Mouse (Mus musculus) liver, postnatal 0 days (tissue): ENCODE results near the gene Il1rapl1. TPM values are rescaled to one million over a fixed set of nuclear protein-coding genes. Genes with fewer than 3 reads are reported as not detected.

ENCODE experiments used
- ATAC-seq: fragments of 200-750 bp; cut with Nextera tagmentation; 2 replicates; pipeline ENCODE4 v1.8.0; 2017; ENCODE audit warnings: mild to moderate bottlenecking, moderate library complexity
- DNase-seq: peaks from one replicate; pipeline ENCODE4 v3.0.0-alpha.2; 2016
- H3K27ac ChIP-seq: fragments of 300-500 bp; sonication (generic); 2 replicates; pipeline ENCODE4 v1.5.1; 2014; ENCODE audit warnings: antibody characterized with exemption, moderate library complexity, mild to moderate bottlenecking, low read depth
- H3K27me3 ChIP-seq: fragments of 300-500 bp; sonication (generic); 2 replicates; pipeline ENCODE4 v1.6.1; 2014; ENCODE audit warnings: low read length, control low read depth, mixed read lengths; ENCODE audit not compliant: insufficient read depth
- H3K36me3 ChIP-seq: fragments of 300-500 bp; sonication (generic); replicated peaks from 2 replicates; pipeline ENCODE4 v1.6.1; 2014; ENCODE audit warnings: mild to moderate bottlenecking, control low read depth, low read length, moderate library complexity, mixed read lengths; ENCODE audit not compliant: insufficient read depth
- H3K4me1 ChIP-seq: fragments of 300-500 bp; sonication (generic); 2 replicates; pipeline ENCODE4 v1.6.1; 2014; ENCODE audit warnings: antibody characterized with exemption, mild to moderate bottlenecking, control low read depth; ENCODE audit not compliant: insufficient read depth
- H3K4me2 ChIP-seq: fragments of 300-500 bp; sonication (generic); 2 replicates; pipeline ENCODE4 v1.6.1; 2014; ENCODE audit warnings: low read depth, mild to moderate bottlenecking, low read length, moderate library complexity, mixed read lengths
- H3K4me3 ChIP-seq: fragments of 300-500 bp; sonication (generic); 2 replicates; pipeline ENCODE4 v1.5.1; 2014; ENCODE audit warnings: low read depth, low read length
- H3K9ac ChIP-seq: fragments of 300-500 bp; sonication (generic); replicated peaks from 2 replicates; pipeline ENCODE4 v1.6.1; 2014; ENCODE audit warnings: mild to moderate bottlenecking, moderate library complexity
- H3K9me3 ChIP-seq: fragments of 300-500 bp; sonication (generic); 2 replicates; pipeline ENCODE4 v1.6.1; 2016; ENCODE audit warnings: mild to moderate bottlenecking, control low read depth, low read length, mixed read lengths
- CTCF ChIP-seq: sonication (generic); IDR thresholded peaks from 2 replicates; pipeline ENCODE4 v1.5.1; 2016; ENCODE audit warnings: antibody characterized with exemption, low read depth
- EP300 ChIP-seq: IDR thresholded peaks from 2 replicates; pipeline ENCODE4 v1.6.1; 2016; ENCODE audit warnings: antibody characterized with exemption, low read depth, mild to moderate bottlenecking
- WGBS: fragments of 180-500 bp; shearing (Covaris S2); extraction: QIAGEN DNeasy Blood & Tissue Kit; methylation state at CpG from one replicate; pipeline ENCODE4 v1.1.7; 2014; ENCODE audit not compliant: insufficient replicate concordance; 5-methylcytosine and 5-hydroxymethylcytosine counted together
- polyA plus RNA-seq: library from polyadenylated mRNA; unstranded; fragments of >200 nt; fragmentation: Nextera tagmentation; extraction: Ambion mirVana; gene quantifications from 2 replicates; pipeline ENCODE4 v1.2.1, GENCODE M21; 2015

The Il1rapl1 gene
- polyA plus RNA-seq, 1 experiment from 2014 or later, result not detected

DNA sequence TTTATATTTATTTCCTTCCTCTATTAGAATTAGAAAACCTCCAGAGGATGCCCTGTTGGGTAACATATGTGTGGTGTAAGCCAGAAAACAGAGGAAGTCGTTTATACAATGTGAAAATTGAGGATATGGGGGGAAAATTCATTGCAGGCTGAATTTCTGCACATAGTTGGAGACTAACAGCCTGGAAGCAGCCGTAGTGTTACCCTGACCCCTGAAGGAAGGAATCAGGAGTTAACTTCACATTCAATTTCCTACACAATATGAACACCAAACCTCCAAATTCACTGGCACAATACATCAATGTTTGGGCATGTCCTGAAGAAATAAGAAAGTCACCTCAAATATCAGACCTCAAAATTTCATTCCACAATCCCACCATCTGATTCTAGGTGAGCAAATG is 3.2 kb downstream of the Il1rapl1 start:
- no peak overlapping the region for H3K27ac ChIP-seq
- DNase-seq (no peak), ATAC-seq (no peak)
- no peak overlapping the region for H3K4me3 ChIP-seq
- H3K27me3 ChIP-seq, result no peaks in the 10 kb centered on the region
- no peak for TF ChIP-seq EP300
- no peak for TF ChIP-seq CTCF
- no peaks in the 10 kb centered on the region for H3K36me3 ChIP-seq
- no peaks in the 10 kb centered on the region for H3K4me1 ChIP-seq
- no peak overlapping the region for H3K9ac ChIP-seq
- no peak overlapping the region for H3K4me2 ChIP-seq
- no peaks in the 10 kb centered on the region for H3K9me3 ChIP-seq
- 25% methylated on average over 2 of the region's 2 CpGs for WGBS

- TF ChIP-seq EP300 (no peak), CTCF (no peak)
- H3K27ac ChIP-seq, result no peak overlapping the region
- no peak overlapping the region for H3K9ac ChIP-seq
- no peak overlapping the region for H3K4me2 ChIP-seq
- ATAC-seq (no peak), DNase-seq (no peak)
- H3K4me1 ChIP-seq, result no peaks in the 10 kb centered on the region
- no peaks in the 10 kb centered on the region for H3K36me3 ChIP-seq
- H3K9me3 ChIP-seq, result no peaks in the 10 kb centered on the region
- 70% methylated on average over 2 of the region's 2 CpGs for WGBS
- H3K4me3 ChIP-seq, result no peak overlapping the region
- H3K27me3 ChIP-seq, result no peaks in the 10 kb centered on the region
These were observed 5.7 kb downstream of the Il1rapl1 start for GRCm38 (mm10) chrX:88109733-88110132.

- no peak for ATAC-seq
- Histone ChIP-seq H3K36me3 (no peaks in the 10 kb centered on the region), H3K4me2 (no peak overlapping the region), H3K4me3 (no peak overlapping the region), H3K9me3 (no peaks in the 10 kb centered on the region), H3K4me1 (no peaks in the 10 kb centered on the region), H3K27ac (no peak overlapping the region), H3K9ac (no peak overlapping the region), H3K27me3 (no peaks in the 10 kb centered on the region)
- no peak for DNase-seq
- no peak for TF ChIP-seq CTCF
- TF ChIP-seq EP300, result no peak
These were observed 21.4 kb downstream of the Il1rapl1 start for GRCm38 (mm10) chrX:88093936-88094569.

DNA sequence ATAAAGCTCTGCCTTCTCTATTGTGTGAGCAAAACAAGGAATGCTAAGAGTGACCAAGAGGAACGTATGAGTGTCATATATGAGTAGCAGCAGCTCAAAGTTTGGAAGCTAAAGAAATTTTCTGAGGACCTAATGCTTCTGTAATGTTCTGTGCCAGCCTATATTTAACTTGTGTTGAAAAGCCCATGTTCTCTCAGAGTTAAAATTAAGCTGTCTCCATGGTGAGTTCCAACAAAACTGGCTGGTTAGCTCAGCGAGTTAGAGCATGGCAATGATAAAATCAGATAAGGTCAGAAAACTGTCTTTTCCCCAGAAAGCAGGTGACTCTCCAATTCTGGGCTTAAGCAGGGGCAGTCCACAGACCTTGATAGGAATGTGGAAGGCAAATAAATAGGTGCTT is 25.6 kb downstream of the Il1rapl1 start:
- WGBS, result 57% methylated on average over 2 of the region's 2 CpGs
- DNase-seq (no peak), ATAC-seq (no peak)
- Histone ChIP-seq H3K4me1 (no peaks in the 10 kb centered on the region), H3K36me3 (no peaks in the 10 kb centered on the region), H3K27ac (no peak overlapping the region), H3K9ac (no peak overlapping the region), H3K27me3 (no peaks in the 10 kb centered on the region), H3K4me3 (no peak overlapping the region), H3K9me3 (no peaks in the 10 kb centered on the region), H3K4me2 (no peak overlapping the region)
- TF ChIP-seq CTCF (no peak), EP300 (no peak)

DNA sequence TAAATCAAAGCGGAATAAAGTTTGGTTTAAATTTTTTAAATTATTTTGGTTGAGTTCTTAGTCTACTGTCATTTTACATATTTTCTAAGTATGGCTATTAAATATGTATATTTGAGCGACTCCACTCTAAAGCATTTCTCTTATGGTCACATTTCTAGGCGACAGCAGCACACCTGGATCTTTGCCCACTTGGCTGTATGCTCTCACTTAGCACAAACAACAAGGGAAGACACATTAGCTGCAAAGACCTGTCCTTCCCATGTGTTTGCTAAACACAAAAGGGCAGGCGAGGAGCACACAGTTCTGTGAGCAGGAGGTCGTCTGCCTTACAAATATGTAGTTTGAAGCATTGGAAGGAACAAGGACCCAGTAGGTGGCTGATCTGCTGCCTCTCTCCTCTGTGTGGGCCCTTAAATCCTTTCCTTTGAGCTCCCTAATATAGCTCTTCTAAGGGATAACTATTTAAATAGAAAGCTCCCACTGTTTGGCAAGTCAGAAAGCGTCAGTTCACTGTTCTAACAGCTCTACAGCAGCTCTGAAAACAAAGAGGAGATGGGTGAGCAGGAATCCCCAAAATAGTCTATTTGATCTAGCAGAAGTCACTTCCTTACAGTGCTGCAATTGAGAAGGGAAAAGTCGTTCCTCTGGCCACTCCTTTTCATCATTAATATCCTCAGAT is 42.6 kb downstream of the Il1rapl1 start:
- Histone ChIP-seq H3K9me3 (no peaks in the 10 kb centered on the region), H3K27me3 (no peaks in the 10 kb centered on the region), H3K4me1 (no peaks in the 10 kb centered on the region), H3K4me2 (no peak overlapping the region), H3K36me3 (no peaks in the 10 kb centered on the region), H3K9ac (no peak overlapping the region), H3K27ac (no peak overlapping the region), H3K4me3 (no peak overlapping the region)
- ATAC-seq (no peak), DNase-seq (no peak)
- WGBS, result 43% methylated on average over 7 of the region's 7 CpGs
- TF ChIP-seq CTCF (no peak), EP300 (no peak)

- TF ChIP-seq EP300 (no peak), CTCF (no peak)
- no peaks in the 10 kb centered on the region for H3K9me3 ChIP-seq
- WGBS, result 56% methylated on average over 3 of the region's 3 CpGs
These were observed 45.1 kb downstream of the Il1rapl1 start for GRCm38 (mm10) chrX:88070368-88070767.

More at GRCm38 (mm10) chrX:88070368-88070767, 45.1 kb downstream of the Il1rapl1 start:
- H3K4me1 ChIP-seq, result no peaks in the 10 kb centered on the region
- ATAC-seq (no peak), DNase-seq (no peak)
- no peak overlapping the region for H3K4me2 ChIP-seq
- no peaks in the 10 kb centered on the region for H3K27me3 ChIP-seq
- H3K36me3 ChIP-seq, result no peaks in the 10 kb centered on the region
- no peak overlapping the region for H3K9ac ChIP-seq
- no peak overlapping the region for H3K4me3 ChIP-seq
- no peak overlapping the region for H3K27ac ChIP-seq
